Mouse (Mus musculus) mouse embryonic stem cell (cell line): Measurements from ENCODE around the gene Sema6b.

ENCODE experiments used
- in situ Hi-C, 2 experiments: fragments of 300-500 bp; cut with MboI; formaldehyde crosslinking; loops; 1 replicate in 1 of 2; 3 replicates in 1 of 2; pipeline ENCODE4 v1.14.3; 2019 to 2020; ENCODE audit warnings: low sequenced_read_pairs in 2 of 2, low pct_unique_long_range_greater_than_20kb in 1 of 2, mixed read lengths in 1 of 2; ENCODE audit not compliant: unreplicated experiment in 1 of 2

The Sema6b gene

GRCm38 (mm10) chr17:56148790-56149618 is 8.9 kb upstream of the Sema6b start:
- in situ Hi-C loops, result no loop called here

DNA sequence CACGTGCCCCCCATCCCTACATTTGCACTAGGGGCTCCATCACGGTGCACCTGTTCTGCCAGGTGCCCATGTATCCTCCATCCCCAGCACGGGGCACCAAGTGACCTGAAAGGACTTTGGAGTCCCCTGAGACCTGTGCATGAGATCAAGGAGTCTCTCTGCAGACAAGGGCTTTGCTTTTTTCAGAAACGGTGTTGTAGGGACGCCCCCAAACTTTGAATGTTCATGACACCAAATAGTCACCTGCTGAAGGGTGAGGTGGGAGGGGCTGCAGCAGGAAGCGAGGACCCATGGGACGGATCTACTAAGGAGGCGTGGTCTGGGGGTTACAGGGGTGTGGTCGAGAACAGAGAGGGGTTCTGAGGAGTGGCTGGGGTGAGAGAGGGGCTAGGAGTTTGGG is 8.1 kb upstream of the Sema6b start:
- in situ Hi-C loops, result no loop called here

GRCm38 (mm10) chr17:56147420-56147819 is 7.3 kb upstream of the Sema6b start:
- in situ Hi-C loops, result no loop called here

GRCm38 (mm10) chr17:56146131-56146530 is 6.0 kb upstream of the Sema6b start:
- in situ Hi-C loops, result no loop called here

GRCm38 (mm10) chr17:56144546-56144945 is 4.4 kb upstream of the Sema6b start:
- in situ Hi-C loops, result no loop called here

- in situ Hi-C loops, result no loop called here
Observed at GRCm38 (mm10) chr17:56141702-56142605, 1.8 kb upstream of the Sema6b start.

DNA sequence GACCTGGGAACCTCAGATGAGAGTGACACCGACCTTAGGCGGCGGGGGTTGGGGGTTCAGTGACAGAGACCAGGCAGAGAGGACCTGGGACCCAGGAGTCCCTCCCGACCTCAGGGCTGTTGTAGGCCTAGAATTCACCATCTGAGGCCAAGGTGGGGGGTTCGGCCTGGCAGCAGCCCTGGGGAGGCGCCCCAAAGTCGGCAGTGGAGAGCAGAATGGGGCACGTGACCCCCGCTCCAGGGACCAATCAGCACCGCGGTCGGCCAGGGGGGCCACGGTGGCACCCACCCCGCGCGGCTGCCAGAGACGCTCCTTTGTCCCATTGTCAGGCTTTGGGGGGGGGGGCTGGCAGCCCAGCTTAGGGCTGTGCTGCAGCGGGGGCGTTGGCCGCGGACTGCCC is 788 bp downstream of the Sema6b start:
- in situ Hi-C loops, result no loop called here

GRCm38 (mm10) chr17:56137839-56138613 is 2.1 kb downstream of the Sema6b start:
- in situ Hi-C loops, result no loop called here

- in situ Hi-C loops, result no loop called here
Observed at GRCm38 (mm10) chr17:56136558-56136957, 3.6 kb downstream of the Sema6b start.

DNA sequence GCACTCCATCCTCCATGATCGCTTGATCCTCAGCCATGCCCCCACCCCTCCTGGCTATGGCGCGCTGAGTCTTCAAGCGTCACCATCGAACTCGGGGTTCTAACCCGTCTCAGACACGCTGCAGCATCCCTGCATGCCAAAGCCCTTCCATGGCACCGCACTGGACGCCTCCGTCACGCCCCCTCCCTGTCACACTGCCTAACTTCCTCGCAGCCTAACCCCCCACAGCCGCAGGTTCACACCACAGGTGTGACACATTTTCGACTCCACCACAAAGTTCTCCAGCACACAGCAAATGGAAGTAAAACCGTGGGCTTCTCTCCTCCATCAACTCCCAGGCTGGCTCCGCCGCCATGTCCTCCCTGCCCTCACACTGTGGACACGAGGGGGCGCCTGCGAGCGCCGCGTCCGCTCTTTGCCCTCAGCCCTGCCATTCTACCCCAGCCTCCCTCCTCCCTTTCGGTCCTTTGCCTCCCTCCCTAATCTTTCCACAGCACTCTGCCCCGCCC is 5.6 kb downstream of the Sema6b start:
- in situ Hi-C loops, result no loop called here

DNA sequence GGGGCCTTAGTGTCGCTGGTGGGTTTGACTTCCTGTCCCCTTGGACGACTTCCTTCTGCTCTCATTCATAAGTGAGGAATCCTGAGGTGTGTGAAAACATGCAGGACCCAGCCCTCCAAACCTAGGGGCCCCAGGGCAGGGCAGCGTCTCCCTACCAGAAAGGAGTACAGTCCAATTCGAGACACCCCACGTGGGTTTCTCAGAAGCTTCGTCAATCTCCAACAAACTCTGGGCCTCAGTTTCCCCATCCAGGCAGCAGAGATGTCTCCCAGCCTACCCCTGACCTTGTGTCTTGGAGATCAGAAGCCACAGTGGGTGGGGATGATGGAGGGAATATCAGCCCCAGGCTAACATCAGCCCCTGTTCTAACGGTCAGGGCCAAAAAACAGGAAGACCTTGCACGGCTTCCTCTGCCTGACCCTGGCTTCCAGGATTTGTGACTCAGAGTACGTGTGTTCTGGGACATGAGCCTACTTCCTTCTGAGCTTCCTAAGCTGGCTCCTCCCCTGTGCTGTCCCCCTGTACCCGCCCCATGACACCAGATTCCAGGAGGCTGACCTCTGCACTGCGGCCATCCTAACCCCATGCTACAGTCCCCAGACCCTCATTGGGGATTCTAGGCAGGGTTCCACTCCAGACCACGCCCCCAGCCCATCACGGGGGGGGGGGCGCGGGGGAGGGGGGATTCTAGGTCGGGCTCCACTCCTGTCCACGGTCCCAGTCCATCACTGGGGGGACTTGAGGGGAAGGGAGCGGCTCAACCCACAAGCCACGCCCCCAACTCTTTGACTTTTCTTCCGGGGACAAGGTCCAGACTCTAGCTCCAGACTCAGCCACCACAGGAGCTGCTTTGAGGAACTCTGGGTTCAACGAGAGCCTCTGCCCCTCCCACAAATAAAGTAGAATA is 6.4 kb downstream of the Sema6b start:
- in situ Hi-C loops, result no loop called here

DNA sequence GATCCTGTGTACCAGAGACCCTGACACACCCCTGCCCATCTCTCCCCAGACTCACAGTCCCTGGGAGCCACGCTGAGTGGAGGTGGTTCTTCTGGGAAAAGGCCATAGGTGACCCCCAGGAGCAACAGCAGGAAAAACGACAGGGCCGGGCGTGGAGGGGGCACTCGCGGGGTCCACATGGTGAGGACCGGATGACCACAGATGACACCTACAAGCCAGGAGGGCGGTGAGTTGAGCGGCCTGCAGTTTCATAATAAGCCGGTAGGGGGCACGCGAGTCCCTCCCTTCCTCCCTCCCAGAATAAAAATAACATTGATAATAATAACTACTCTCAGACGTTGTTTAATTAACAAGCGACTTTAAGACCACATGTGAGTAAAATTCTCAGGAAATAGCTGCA is 7.5 kb downstream of the Sema6b start:
- in situ Hi-C loops, result no loop called here

DNA sequence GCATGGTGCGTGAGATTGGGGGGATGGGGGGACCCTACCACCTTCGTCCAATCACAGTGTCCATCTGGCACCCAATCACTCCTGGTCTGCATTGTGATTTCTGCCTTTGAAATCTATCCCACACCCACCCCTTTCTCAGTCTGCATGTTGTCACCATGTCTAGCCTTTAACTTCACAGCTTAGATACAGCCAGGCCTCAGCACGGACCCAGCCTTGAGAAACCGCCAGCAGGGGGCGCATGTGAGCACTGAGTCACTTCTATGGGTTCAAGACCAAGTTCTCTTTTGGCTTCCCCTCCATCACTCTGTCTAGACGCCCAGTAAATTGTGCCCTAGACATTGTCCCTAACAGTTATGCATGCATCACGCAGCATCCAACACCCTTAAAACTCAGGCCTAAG is 8.3 kb downstream of the Sema6b start:
- in situ Hi-C loops, result no loop called here

DNA sequence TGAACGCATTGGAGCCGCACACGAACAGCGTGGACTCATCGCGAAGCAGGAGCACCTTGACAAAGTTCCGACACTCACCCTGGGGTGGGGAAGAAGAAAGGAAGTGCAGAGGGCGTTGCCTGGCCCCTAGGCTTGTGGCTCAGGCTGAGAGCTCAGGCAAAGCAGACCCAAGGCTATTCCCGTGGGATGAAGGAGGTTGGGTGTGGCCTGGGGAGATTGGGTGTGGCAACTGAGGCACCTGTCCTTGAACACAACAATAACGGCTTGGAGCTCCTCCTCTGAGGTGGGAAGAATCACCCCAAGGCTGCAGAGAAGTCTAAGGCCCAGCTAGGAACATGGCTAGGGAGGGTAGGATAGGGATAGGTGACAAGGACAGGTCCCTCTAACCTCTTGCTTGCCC is 9.0 kb downstream of the Sema6b start:
- in situ Hi-C loops, result no loop called here

DNA sequence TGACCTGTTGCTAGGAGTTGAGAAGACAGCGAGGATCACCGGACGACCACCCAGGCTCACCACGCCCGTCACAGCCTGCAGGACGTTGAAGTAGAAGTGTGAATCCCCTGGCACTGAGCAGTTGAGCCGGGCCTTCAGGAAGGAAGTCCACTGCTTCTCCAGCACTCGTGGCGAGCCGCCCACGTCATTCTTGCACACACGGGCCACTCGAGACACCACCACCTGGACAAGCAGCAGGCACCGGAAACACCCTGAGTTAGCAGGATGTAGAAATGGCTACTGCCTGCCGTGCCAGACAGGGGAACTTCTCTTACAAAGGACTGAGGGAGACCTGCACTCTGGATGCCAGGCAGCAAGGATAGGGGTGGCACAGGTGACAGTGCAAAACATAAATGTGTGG is 11.9 kb downstream of the Sema6b start:
- in situ Hi-C loops, result no loop called here

DNA sequence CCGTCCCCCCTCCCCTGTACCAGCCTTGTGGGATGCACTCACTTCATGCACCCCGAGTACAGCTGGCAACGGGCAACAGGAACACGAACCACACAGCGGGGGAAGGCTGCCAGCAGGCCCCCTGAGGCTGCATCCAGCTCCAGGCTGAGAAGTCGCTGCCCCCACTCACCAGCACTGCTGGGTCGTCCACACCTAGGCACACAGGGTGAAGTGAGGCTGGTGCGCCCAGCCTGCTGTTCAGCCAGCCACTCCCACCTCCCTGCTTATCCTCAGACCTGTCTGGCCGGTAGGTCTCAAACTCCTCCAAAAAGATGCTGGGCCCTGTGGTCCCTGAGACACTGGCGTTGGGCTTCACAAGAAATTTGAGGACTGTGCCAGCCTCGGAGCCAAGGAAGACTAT is 14.0 kb downstream of the Sema6b start:
- in situ Hi-C loops, result no loop called here

- in situ Hi-C loops, result no loop called here
Observed at GRCm38 (mm10) chr17:56125276-56125630, 14.9 kb downstream of the Sema6b start.
